Mouse (Mus musculus): Measurements from ENCODE around the gene Plekha7. TPM values are rescaled to one million over a fixed set of nuclear protein-coding genes. Genes with fewer than 3 reads are reported as not detected.

The Plekha7 gene
- polyA plus RNA-seq, 1 experiment from 2014 or later, result 20.8 TPM

DNA sequence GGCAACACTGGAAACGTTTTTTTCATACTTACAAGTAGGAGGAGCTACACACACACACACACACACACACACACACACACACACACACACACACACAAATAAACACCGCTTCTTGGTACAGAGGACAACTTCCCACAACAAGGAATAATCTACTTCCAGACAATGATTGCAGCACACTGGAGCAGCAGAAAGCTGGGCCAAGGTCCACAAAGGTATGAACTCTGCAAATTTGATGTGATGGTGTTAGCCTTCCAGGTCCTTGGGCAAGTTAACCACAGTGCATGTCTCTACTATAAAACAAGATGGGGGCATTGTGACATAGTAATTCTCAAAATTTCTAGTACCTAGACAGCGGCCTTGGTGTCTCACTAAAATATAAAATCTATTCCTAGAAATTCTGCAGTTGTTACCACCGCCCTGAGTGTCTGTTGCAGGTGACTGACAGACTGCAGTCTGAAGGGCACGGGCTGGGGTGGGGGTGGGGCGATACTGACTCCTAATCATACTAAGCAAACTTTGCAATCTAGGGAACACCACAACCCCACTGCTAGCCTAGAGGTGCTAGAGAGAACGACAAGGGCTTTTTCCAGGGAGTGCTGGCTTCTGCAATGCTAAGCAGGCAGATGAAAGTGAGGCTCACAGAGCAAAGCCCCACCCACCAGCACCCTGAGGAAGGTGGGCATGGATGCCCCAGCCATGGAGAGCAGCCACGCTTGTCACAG, 85.7 kb downstream of the Plekha7 start:
- no peaks in the 10 kb centered on the region for H3K27me3 ChIP-seq (ENCODE audit: insufficient read depth, poor library complexity, severe bottlenecking)
- H3K36me3 ChIP-seq, result 0 out of 2 replicates have a peak, but pooled peaks cover 7% of the 10 kb centered on the region
- 0 out of 2 replicates have a peak, but pooled peaks cover 3% of the 10 kb centered on the region for H3K9me3 ChIP-seq
- DNase-seq (ENCODE audit: low spot score), result no peak
- peak overlapping the region; percentile 23; the same call in 1 of the 2 replicates for H3K27ac ChIP-seq
- peaks cover 52% of the 10 kb centered on the region for H3K4me1 ChIP-seq (replicated peaks)
- H3K4me3 ChIP-seq, result no peak overlapping the region
- WGBS, result 63% methylated on average over 8 of the region's 8 CpGs

DNA sequence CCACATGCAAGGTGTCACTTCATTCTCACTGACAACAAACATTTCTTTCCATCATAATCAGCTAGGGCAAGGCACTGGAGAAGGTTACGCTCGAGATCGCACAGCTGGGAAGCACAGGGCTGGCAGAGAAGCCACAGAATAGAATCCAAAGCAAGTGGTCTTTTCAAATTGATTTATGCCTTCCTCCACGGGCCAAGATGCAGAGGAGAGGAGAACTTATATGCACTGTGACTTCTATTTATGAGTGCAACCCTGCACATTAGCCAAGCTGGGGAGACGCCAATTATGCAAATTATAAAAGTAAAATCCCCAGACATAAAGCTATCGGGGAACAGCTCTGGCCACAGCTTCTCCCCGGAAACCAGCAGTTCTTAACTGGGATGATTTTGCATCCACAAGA, 86.3 kb downstream of the Plekha7 start:
- Histone ChIP-seq H3K4me1 (replicated peaks) (peaks cover 50% of the 10 kb centered on the region), H3K4me3 (no peak overlapping the region), H3K36me3 (0 out of 2 replicates have a peak, but pooled peaks cover 7% of the 10 kb centered on the region), H3K27me3 (ENCODE audit: insufficient read depth, poor library complexity, severe bottlenecking) (no peaks in the 10 kb centered on the region), H3K27ac (no peak overlapping the region), H3K9me3 (0 out of 2 replicates have a peak, but pooled peaks cover 3% of the 10 kb centered on the region)
- no peak for DNase-seq (ENCODE audit: low spot score)
- 73% methylated on average over 7 of the region's 7 CpGs for WGBS

DNA sequence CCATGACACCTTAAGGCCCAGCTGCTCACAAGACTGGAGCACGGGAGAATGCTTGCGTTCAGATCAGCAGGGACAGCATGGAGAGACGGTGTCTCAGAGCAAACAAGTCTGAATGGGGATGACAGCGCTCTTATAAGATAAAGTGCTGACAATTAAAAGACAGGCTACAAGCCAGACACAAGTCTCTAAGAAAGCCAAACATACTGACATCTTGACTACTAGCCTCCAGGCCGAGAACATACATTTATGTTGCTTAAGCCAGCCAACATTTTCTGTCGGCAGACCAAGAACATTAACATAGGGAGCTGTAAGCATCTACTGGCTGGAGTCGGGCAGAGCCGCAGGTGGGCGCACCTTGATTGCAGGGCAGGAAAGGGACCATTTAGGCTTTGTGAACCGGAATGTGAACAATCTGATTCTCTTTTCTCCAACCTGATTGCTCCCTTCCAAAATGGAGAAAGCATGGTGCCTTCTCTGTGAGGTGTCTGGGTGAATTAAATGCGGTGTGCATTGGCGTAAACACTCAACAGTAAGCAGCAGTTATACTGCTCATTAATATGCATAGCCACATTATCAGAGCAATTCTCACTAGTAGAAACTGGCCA, 88.0 kb downstream of the Plekha7 start:
- Histone ChIP-seq H3K9me3 (peaks cover 9% of the 10 kb centered on the region), H3K36me3 (peaks cover 16% of the 10 kb centered on the region), H3K27me3 (ENCODE audit: insufficient read depth, poor library complexity, severe bottlenecking) (no peaks in the 10 kb centered on the region), H3K4me3 (no peak overlapping the region), H3K4me1 (replicated peaks) (peaks cover 43% of the 10 kb centered on the region), H3K27ac (no peak overlapping the region)
- WGBS, result 89% methylated on average over 12 of the region's 12 CpGs
- no peak for DNase-seq (ENCODE audit: low spot score)

DNA sequence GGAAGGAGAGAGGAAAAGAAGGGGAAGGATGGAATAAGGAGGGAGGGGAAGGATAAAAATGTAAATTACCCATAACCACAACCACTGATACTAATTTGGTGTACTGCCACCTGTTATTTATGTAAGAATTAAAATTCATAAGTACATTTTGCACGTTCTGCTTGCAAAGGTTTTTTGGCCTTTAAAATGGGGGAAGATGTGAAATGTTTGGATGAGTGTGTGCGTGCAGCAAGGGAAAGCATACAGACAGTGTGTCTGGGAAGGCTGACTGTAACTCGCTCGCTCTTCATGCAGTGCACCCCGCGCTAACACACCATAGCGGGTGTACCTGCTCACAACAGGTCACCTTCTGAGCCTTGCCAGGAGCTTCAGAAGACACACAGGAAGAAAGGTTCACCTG, 90.4 kb downstream of the Plekha7 start:
- H3K9me3 ChIP-seq, result peaks cover 9% of the 10 kb centered on the region
- WGBS, result 97% methylated on average over 7 of the region's 7 CpGs
- H3K27me3 ChIP-seq (ENCODE audit: insufficient read depth, poor library complexity, severe bottlenecking), result no peaks in the 10 kb centered on the region
- H3K4me1 ChIP-seq (replicated peaks), result peaks cover 26% of the 10 kb centered on the region
- no peak overlapping the region for H3K27ac ChIP-seq
- peaks cover 16% of the 10 kb centered on the region for H3K36me3 ChIP-seq
- no peak for DNase-seq (ENCODE audit: low spot score)
- no peak overlapping the region for H3K4me3 ChIP-seq

DNA sequence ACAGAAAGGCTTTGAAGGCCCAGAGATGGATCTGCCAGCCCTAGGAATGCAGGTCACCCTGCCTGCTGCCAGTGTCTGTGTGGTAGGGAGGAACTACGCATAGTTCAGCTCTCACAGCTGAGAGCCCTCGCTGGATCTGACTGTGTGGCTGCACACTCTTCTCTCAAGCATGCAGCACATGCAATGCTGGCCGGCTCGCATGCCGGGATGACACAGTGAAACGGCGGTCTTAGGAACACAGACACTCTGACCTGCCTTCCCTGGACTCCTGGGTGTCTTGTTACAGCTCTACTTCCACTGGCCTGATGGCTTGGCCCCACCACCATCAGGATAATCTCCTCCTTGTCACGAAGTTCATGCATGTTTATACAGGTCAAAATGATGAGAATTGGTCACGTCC, 96.3 kb downstream of the Plekha7 start:
- 0 out of 2 replicates have a peak overlapping the region, but pooled peaks have one; percentile 6 for H3K4me3 ChIP-seq
- H3K9me3 ChIP-seq, result peaks cover 6% of the 10 kb centered on the region
- H3K4me1 ChIP-seq (replicated peaks), result peaks cover 47% of the 10 kb centered on the region
- 30% methylated on average over 9 of the region's 9 CpGs for whole genome bisulfite sequencing
- H3K27ac ChIP-seq, result peak overlapping the region; percentile 66
- H3K36me3 ChIP-seq, result peaks cover 9% of the 10 kb centered on the region
- no peaks in the 10 kb centered on the region for H3K27me3 ChIP-seq (ENCODE audit: insufficient read depth, poor library complexity, severe bottlenecking)
- DNase-seq (ENCODE audit: low spot score), result peak; percentile 24

DNA sequence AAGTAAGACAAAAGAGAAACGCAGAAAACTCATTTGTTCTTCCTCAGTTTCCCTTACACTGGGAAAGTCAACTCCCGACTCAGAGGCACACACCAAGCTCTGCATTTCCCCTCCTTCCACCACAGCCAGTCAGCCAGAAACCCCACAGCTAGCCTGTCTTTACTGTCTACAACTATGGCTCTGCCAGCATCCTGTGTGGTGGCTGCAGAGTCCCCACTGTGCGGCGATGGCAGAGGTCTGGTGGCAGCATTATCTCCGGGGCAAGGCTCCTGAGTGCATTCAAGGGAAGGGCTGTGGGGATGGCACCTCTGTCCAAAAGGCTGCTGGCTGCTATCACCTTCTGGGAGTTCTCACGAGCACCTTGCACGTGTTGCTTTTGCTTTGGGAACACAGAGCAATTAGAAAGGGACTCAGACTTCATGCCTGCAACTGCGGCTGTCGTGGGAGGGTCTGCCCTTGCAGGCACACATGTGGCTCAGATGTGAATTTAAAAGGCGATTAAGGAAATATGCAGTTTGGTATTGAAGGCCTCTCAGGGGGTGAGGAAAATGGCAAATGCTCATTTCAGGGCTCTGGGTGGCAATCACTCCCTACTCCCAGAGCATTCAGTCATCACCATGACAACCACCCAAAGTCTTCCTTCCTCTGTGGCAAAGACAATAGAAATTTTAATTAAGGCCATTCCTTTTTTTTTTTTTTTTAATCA, 98.1 kb downstream of the Plekha7 start:
- 15% methylated on average over 10 of the region's 10 CpGs for WGBS
- Histone ChIP-seq H3K36me3 (no peaks in the 10 kb centered on the region), H3K4me3 (no peak overlapping the region), H3K9me3 (no peaks in the 10 kb centered on the region), H3K4me1 (replicated peaks) (peaks cover 49% of the 10 kb centered on the region), H3K27me3 (ENCODE audit: insufficient read depth, poor library complexity, severe bottlenecking) (no peaks in the 10 kb centered on the region), H3K27ac (peak overlapping the region; percentile 68)
- DNase-seq (ENCODE audit: low spot score), result no peak

DNA sequence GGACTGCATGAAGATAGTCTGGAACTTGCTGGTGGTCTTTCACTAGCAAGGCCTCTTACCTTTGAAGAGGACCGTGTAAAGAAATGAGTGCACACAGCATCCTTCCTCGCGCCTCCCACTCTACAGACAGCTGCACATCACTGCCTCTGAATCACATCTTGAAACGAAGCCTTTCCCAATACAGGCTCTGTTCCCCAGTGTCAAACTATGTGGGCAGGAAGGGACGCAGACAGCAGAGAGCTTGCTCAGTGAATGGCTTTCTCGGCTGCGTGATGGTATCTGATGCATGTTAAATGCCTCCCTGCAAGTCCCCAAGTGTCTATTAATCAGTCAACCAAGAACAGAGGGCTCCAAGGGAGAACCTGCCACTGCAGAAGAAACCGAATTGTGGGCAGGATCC, 99.3 kb downstream of the Plekha7 start:
- WGBS, result 49% methylated on average over 8 of the region's 8 CpGs
- no peaks in the 10 kb centered on the region for H3K9me3 ChIP-seq
- DNase-seq (ENCODE audit: low spot score), result no peak
- H3K4me3 ChIP-seq, result no peak overlapping the region
- H3K4me1 ChIP-seq (replicated peaks), result peaks cover 49% of the 10 kb centered on the region
- H3K27me3 ChIP-seq (ENCODE audit: insufficient read depth, poor library complexity, severe bottlenecking), result no peaks in the 10 kb centered on the region
- H3K36me3 ChIP-seq, result no peaks in the 10 kb centered on the region
- H3K27ac ChIP-seq, result no peak overlapping the region

DNA sequence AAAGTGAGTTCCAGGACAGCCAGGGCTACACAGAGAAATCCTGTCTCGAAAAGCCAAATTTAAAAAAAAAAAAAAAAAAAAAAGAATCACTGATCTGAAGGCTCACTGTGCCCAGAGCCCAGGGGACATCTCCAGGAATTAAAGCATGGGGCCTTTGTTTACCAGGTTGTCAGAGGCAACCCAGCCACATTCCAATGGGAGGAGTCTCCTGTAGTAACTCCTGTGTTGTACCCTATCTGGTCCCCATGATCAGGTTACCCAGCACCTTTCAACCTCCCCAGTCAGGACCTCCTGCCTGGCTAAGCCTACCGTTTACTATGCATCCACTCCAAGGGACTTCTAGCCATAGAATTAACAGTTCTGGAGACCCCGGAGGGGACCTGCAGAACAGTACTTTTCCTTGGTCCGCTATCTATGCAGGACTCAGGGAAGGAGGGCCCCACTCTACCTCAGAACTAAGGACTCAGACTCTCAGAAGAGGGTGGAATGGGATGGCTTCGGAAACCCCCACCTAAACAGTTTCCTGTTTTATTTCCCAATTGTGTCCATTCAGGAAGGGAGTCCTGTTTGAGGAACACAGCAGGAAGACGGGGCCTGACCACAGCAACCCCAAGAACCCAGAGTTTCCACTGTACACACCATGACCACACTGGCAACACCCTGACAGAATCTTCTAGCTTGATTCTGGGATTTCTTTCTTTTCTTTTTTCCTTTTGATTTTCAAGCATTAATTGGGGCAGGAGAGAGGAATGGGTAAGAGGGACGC, 101.2 kb downstream of the Plekha7 start:
- no peak overlapping the region for H3K27ac ChIP-seq
- 58% methylated on average over 7 of the region's 7 CpGs for WGBS
- H3K27me3 ChIP-seq (ENCODE audit: insufficient read depth, poor library complexity, severe bottlenecking), result no peaks in the 10 kb centered on the region
- no peak overlapping the region for H3K4me3 ChIP-seq
- peaks cover 56% of the 10 kb centered on the region for H3K4me1 ChIP-seq (replicated peaks)
- no peak for DNase-seq (ENCODE audit: low spot score)
- no peaks in the 10 kb centered on the region for H3K36me3 ChIP-seq
- no peaks in the 10 kb centered on the region for H3K9me3 ChIP-seq

DNA sequence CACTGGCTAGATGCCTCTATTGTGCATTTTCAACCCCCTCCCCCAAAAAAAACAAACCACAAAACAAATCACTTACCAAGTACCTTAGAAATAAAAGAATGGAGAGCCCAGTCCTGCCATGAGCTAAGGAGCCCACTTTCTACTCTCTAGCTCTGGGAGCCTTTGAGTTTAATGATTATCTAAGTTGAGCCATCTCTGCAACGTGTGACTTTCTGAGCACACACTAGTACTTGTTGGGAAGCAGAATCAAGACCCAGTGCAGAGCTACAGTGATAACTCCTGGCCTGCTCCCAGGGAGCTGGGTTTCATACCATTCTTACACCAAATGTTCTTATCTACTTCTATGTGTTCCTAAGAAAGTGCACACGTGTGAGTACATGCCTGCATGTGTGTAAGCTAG, 102.7 kb downstream of the Plekha7 start:
- Histone ChIP-seq H3K9me3 (no peaks in the 10 kb centered on the region), H3K27me3 (ENCODE audit: insufficient read depth, poor library complexity, severe bottlenecking) (no peaks in the 10 kb centered on the region), H3K4me3 (no peak overlapping the region), H3K27ac (no peak overlapping the region), H3K36me3 (no peaks in the 10 kb centered on the region), H3K4me1 (replicated peaks) (peaks cover 44% of the 10 kb centered on the region)
- no peak for DNase-seq (ENCODE audit: low spot score)
- WGBS, result 83% methylated on average over 2 of the region's 2 CpGs

DNA sequence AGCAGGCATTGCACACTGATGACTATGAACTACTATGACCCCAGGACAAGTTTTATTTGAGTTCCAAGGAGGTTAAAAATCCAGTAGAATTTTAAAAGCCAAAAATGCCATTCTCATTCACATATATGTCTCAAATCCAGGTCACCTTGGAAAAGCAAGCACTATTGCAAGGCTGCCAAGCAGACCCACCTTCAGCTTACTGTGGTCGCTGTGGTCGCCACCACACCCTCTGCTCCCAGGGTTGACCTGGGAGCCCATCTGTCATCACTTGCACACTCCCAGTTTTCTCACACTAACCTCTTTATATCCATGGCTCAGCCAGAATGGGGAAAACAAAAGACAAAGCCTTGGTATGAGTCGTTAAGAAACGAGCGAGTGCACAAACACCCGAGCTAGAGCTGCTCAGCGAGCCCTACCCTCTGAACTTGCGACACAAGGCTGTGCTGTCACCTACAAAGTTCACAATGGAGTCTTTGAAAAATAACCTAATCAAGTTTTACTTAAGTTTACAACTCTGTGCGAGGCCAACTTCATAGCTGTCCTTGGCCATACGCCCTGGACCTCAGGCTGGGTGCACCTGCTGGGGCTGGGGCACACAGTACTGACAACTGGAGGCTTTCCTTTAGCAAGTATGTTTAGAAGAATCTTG, 106.0 kb downstream of the Plekha7 start:
- Histone ChIP-seq H3K4me1 (replicated peaks) (peaks cover 36% of the 10 kb centered on the region), H3K36me3 (no peaks in the 10 kb centered on the region), H3K4me3 (no peak overlapping the region), H3K9me3 (no peaks in the 10 kb centered on the region), H3K27ac (no peak overlapping the region), H3K27me3 (ENCODE audit: insufficient read depth, poor library complexity, severe bottlenecking) (no peaks in the 10 kb centered on the region)
- WGBS, result 76% methylated on average over 10 of the region's 10 CpGs
- DNase-seq (ENCODE audit: low spot score), result no peak

DNA sequence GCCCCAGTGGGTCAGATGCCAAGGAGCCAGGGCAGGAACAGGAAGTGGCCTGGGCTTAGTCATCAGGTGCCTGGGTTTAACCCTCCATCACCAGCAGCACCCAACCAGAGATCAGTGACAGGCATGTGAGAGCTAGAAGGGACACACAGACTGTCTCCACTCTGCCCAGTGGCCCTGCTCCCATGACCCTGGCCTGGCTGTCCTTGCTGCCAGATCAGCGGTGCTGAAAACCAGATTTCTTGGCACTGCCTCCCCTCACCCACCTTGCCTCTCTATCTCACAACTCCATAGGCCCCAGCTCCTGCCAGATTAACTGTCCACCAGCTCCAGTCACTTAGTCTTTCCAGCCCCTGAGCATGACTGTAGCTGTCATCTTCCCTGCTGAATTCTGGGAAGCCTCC, 107.2 kb downstream of the Plekha7 start:
- Histone ChIP-seq H3K27me3 (ENCODE audit: insufficient read depth, poor library complexity, severe bottlenecking) (no peaks in the 10 kb centered on the region), H3K4me3 (no peak overlapping the region), H3K36me3 (no peaks in the 10 kb centered on the region), H3K9me3 (no peaks in the 10 kb centered on the region), H3K4me1 (replicated peaks) (peaks cover 42% of the 10 kb centered on the region), H3K27ac (no peak overlapping the region)
- no peak for DNase-seq (ENCODE audit: low spot score)
- 100% methylated on average over 1 of the region's 1 CpGs for WGBS

DNA sequence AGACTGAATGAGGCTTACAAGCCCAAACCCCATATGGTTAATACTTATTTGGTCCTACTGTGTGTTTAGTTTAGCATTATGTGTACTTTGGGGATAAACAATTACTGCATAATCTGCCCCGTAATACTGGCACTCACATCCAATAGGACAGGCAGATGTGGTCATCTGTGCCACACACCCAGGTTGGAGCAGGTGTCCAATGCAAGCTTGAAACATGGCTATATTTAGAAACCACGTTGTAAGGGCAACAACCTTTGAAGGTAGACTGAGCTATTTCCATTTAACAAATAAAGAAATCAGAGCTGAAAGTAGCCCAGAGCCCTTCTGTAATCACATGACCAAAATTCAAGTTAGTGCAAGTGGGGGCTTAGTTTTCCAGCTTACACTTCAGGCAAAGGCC, 107.6 kb downstream of the Plekha7 start:
- Histone ChIP-seq H3K4me3 (no peak overlapping the region), H3K9me3 (no peaks in the 10 kb centered on the region), H3K27ac (no peak overlapping the region), H3K27me3 (ENCODE audit: insufficient read depth, poor library complexity, severe bottlenecking) (no peaks in the 10 kb centered on the region), H3K4me1 (replicated peaks) (peaks cover 42% of the 10 kb centered on the region), H3K36me3 (no peaks in the 10 kb centered on the region)
- 87% methylated on average over 2 of the region's 2 CpGs for WGBS
- DNase-seq (ENCODE audit: low spot score), result no peak

All from hindbrain, embryonic 10.5 days (tissue).